Mouse (Mus musculus) kidney, postnatal 10 days (tissue): ENCODE results near the gene Zfp768.
"Not testable (repeated sequence)": the region's sequence is repeated elsewhere in the genome, so short reads cannot be mapped to it uniquely, and the experiment has no call there.

Experiments
- DNase-seq: peaks from one replicate; pipeline ENCODE4 v3.0.0; 2021; ENCODE audit warnings: mixed read lengths

Gene Zfp768

DNA sequence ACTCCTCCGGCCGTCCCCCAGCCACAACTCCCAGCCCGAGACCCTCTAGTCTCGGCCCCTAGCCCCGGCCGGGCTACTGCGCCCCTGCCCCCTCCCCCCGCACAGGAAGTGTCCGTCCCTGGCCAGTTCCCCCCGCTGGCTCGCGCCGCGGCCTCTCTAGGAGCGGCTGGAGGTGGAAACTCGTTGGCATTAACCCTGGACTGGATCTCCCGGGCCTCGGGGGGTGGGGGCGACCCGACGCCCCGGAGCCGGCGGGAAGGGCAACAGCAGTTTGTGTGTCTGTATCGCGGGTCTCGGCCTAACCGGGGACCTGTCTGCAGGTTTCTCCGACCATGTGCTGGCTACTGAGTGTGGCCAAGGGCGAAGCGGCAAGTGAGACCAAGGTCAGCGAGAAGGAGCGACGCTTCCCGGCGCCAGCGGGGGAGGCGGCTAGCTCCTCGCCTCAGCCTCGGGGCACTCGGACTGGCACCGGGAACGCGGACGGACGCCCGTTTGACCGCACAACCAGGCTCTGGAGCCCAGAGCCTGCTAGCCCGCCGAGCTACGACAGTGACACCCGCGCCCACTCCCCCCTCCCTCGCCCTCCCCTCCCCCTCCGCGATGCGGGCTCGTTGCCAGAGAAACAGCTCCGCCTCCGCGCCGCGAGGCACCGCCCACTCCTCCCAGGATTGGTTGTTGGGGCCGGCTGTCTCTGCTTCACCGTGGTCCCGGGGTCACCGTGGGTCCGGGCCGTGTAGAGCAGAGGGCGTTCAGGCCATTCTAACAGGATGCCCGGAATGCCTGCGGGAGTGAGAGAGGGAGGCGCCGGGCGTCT, at the start of gene Zfp768:
Gene Zfp768, minus strand, starts transcription at position 78 of the 814 bp plus-strand sequence.
- DNase-seq = peak; percentile 97

DNA sequence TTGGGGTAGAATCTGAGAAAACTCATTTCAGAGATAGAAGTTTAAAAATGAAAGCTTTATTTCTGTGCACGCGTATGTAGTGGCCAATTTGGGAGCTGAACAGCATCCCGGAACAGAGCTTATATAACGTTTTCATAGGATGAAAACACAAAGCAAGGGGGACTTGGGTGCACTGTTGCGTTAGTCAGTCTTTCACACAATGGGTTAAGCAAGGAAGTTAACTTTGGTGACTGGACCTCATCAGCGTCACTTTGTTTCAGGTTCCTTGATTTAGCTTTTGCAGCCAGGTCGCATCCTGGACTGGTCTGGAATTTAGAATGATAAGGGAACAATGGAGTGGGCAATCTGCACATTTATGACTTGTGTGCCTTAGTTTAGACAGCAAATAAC, 48.5 kb upstream of the Zfp768 start:
- DNase-seq = no peak

DNA sequence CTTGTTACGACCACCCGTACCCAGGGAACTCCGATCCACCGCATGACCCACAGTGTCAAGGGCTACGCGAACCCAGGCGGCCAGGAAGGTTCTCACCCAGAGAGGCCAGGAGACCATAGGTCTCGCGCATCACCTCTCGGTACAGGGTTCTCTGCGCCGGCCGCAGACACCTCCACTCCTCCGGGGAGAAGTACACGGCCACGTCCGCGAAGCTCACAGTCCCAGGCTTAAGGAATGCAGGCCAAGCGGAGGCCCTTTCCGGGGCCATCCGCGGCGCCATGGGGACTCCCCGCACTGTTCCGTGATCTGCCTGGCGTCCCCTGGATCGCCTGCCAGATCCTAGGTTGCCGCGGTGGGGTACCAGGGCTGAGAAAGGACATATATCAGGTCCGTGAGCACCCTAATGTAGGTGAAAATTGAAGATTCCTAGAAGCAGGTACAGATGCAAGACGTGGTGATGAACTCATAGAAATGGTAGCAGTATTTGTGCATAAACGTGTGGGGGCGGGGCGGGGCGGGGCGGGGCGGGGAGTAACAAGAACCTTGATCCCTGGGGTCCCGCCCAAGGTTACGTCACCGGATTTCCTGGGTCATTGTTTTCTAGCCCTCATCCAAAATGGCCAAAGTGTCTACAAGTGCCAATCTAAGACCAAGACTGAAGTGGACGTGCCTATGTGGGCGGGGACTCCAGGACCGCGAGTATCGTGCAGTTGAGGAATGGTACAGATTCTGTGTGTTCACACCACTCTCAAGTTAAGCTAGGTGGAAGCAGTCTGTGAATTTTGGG, 48.0 kb upstream of the Zfp768 start, which contains the start of gene E430018J23Rik:
Gene E430018J23Rik, minus strand, starts transcription at position 473 of the 787 bp plus-strand sequence.
- DNase-seq = peak; percentile 98

GRCm38 (mm10) chr7:127392251-127392824, 46.9 kb upstream of the Zfp768 start:
- DNase-seq = no peak

DNA sequence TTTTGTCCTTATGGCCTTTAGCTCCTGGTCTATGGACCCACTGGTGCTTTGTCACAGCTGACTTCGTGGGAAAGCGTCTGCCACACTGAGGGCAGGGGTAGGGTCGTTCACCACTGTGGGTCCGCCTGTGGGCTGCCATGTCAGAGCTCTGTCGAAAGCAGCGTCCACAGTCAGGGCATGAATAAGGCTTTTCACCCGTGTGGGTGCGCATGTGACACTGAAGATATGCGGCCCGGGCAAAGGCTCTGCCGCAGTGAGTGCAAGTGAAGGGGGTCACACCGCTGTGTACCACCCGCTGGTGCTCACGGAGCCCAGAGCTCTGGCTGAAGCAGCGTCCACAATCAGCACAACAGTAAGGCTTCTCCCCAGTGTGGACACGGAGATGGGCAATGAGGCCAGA, 46.1 kb upstream of the Zfp768 start:
- no peak for DNase-seq

DNA sequence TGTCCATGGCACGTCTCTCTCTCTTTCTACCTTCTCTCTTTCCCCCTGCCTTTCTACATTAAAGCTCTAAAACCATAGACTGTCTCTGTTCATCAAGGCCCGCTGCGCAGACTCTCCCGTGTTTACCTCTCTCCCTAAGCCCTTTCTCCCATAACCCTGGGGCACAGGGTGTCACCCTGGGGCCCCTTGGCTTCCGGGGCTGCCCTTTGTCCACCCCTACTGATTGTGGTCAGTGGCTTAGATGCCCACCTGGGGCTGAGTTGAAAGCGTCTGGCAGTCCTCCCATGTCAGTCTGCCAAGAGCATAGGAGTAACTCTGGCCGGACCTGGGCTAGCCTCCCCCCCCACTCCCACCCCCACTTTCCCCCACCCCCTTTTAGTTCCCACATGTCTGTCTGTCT, 44.9 kb upstream of the Zfp768 start:
- no peak for DNase-seq

- DNase-seq = not testable (repeated sequence)
Measured at GRCm38 (mm10) chr7:127388201-127388600, 42.8 kb upstream of the Zfp768 start.

GRCm38 (mm10) chr7:127386641-127387392, 41.4 kb upstream of the Zfp768 start, which contains the start of gene 9130019O22Rik:
TSS of gene 9130019O22Rik (minus strand) at chr7:127387166.
- DNase-seq = peak; percentile 95

GRCm38 (mm10) chr7:127385560-127385959, 40.2 kb upstream of the Zfp768 start:
- DNase-seq = not testable (repeated sequence)

DNA sequence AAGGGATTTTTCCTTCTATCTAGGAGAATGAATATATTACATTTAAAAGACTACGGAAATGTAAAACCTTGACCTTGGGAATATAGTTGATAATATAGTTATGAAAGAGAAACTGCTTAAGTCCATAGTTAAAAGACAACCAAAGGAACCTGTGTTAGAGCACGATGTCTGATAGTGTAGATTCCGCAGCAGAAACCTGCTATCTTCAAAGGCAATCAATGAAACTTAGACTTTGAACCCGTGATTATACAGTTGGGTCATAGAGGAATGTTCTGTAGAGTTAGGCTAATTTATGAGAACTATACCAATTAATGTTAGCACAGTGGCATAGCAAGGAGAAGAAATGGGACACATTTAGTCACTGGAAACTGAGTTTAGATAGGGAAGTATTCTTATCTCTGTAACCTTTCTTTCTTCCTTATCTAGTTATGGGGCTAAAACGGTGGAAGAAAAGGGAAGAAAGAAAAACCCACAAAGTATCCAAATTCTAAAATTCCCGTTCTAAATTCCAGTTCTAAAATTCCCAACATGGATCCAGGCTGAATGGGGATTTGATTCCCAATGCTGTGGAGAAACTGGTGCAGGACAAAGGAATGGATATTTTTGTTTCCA, 33.0 kb upstream of the Zfp768 start:
- DNase-seq = no peak

GRCm38 (mm10) chr7:127375271-127376245, 30.2 kb upstream of the Zfp768 start, which contains the start of gene Zfp747:
TSS of gene Zfp747 (minus strand) at chr7:127376050.
- DNase-seq = peak; percentile 95

DNA sequence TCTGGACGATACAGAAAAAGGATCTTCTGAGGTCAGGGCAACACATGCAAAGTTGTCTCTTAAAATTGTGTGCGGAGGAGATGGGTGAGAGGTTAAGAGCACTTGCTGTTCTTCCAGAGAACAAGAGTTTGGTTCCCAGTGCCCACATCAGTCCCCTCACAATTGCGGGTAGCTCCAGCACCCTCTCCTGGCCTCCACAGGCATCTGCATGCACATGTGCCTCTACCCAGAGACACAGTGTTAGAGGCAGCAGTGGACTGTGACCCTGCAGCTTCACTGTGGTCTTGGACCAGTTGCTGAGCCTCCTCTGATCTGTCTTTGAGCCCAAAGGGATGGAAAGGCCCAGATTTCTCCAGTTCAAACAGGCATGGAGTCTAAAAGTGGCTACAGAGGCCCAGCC, 26.5 kb upstream of the Zfp768 start:
- DNase-seq = not testable (repeated sequence)

GRCm38 (mm10) chr7:127371213-127371612, 25.8 kb upstream of the Zfp768 start:
- no peak for DNase-seq

DNA sequence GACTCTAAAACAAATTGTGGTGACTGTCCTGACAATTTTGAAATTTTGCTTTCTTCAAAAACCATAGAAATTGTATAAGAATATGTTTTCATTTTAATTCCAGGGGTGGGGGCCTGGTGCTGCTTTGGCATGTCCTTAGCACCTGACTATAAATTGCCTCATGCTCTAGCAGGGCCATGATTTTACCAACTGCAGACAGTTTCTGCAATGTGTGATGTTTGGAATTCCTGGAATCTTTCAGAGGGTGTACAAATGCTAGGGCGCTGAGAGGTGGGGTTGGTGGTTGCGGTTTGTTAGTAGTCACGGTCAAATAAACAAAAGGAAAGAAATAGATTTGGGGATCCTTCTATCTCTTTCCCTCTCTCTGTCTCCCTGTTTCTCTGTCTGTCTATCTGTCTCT, 20.9 kb upstream of the Zfp768 start:
- no peak for DNase-seq

DNA sequence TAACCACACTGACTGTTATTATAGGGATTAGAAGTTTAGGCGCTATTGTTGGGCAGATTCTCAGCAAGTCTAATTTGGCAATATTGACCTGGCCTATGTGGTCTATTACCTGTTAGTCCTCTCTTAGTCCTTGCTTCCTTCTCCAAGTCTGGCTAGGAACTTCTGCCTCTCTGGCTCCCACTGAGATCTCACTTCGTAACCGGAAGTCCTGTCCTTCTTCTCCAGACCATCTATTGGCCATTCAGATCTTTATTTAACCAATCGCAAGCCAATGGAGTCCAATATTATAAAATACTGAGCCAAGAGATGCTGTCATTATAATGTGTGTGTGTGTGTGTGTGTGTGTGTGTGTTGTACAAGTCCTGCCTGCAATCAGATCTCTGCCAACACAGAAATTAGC, 18.8 kb upstream of the Zfp768 start:
- DNase-seq = no peak

DNA sequence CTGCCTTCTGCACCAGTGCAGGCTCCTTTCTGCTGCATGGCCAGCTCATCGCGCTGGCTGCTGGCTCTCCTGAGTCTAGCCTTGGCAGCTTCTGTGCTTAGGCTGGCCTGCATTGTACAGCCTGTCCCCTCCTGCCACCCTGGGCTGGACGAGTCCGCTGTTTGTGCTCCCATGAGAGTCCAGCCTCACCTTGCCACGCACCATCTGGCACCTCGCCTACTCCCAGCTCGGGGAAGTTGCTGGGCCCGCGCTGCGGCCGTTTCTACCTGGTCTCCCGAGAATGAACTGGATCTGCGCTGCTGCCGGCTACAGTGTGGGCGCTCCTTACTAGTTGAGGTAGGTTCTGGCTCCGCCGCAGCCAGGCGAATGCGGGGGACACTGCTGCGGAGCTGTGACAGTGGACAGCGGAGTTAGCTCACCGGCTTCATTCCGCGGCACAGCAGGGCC, 18.1 kb upstream of the Zfp768 start:
- peak; percentile 64 for DNase-seq

- peak; percentile 57 for DNase-seq
Measured at GRCm38 (mm10) chr7:127362418-127362817, 17.0 kb upstream of the Zfp768 start.

GRCm38 (mm10) chr7:127361449-127361848, 16.1 kb upstream of the Zfp768 start:
- no peak for DNase-seq

- DNase-seq = no peak
Measured at GRCm38 (mm10) chr7:127360265-127360664, 14.9 kb upstream of the Zfp768 start.

DNA sequence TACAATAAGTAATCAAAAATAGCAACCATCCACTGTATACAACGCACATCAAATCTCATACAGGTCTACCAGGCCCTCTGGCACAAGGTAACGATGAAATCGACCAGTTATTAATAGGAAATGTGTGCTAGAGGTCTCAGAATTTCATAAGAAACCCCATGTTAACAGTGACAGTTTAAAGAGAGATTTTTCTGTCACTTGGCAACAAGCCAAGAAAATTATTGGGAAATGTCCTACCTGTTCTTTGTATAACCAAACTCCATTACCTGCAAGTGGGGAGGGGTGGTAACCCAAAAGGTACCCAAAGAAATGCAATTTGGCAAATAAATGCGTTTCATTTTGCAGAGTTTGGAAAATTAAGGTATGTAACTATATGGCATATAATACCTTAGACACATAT, 13.1 kb upstream of the Zfp768 start:
- no peak for DNase-seq

DNA sequence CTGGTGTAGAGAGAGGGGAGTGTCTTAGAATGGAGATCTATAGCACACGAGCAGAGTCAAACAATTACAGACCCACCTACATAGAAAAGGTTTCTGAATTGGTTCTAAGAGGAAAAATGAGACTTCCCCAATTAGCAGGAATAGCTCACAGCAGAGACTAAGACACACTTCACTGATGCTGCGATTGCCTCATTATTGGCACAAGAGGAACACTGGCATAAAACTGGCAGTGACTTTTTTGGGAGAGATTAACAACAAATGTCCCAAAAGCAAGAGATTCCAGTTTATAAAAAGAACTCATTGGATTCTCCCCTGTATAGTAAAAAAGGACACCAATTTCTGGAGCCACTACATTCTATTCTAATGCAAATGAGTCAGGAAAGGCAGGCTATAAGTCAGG, 12.5 kb upstream of the Zfp768 start:
- no peak for DNase-seq
